Mouse (Mus musculus) heart, postnatal 14 days (tissue): ENCODE measurements around the gene 1600002K03Rik. TPM values are rescaled to one million over a fixed set of nuclear protein-coding genes. Genes with fewer than 3 reads are reported as not detected.

Experiments
- DNase-seq, 2 experiments: peaks; one replicate each; pipeline ENCODE4 v3.0.0; 2021 to 2022
- intact Hi-C: fragments of 180-260 bp; cut with DNase I; formaldehyde crosslinking; loops from one replicate; pipeline ENCODE4 v1.15.1; 2025
- total RNA-seq, 2 experiments: library from RNA; stranded (reverse); gene quantifications; 2 replicates each; pipeline ENCODE4 v1.2.3; 2021

The 1600002K03Rik gene
- total RNA-seq, 2 experiments from 2014 or later: 3.8 to 4.7 TPM

GRCm38 (mm10) chr10:80151211-80152034 lies 21.3 kb upstream of the 1600002K03Rik start:
- peak; percentile 72 to 77 for DNase-seq
- intact Hi-C loops: no loop called here

- intact Hi-C loops: no loop called here
- DNase-seq: peak in 1 of 2 experiments; percentile 65
Measured at GRCm38 (mm10) chr10:80152071-80152872, 20.5 kb upstream of the 1600002K03Rik start.

- intact Hi-C loops: no loop called here
- no peak for DNase-seq
Measured at GRCm38 (mm10) chr10:80152873-80153260, 19.9 kb upstream of the 1600002K03Rik start.

GRCm38 (mm10) chr10:80153713-80154112 lies 19.0 kb upstream of the 1600002K03Rik start:
- no peak for DNase-seq
- intact Hi-C loops: no loop called here

- no peak for DNase-seq
- intact Hi-C loops: no loop called here
Measured at GRCm38 (mm10) chr10:80154384-80154783, 18.4 kb upstream of the 1600002K03Rik start.

- DNase-seq: no peak
- intact Hi-C loops: no loop called here
Measured at GRCm38 (mm10) chr10:80155277-80155676, 17.5 kb upstream of the 1600002K03Rik start.

GRCm38 (mm10) chr10:80156002-80156751 lies 16.6 kb upstream of the 1600002K03Rik start:
- DNase-seq: no peak
- intact Hi-C loops: no loop called here

GRCm38 (mm10) chr10:80156752-80157053 lies 16.0 kb upstream of the 1600002K03Rik start:
- DNase-seq: no peak
- intact Hi-C loops: no loop called here

GRCm38 (mm10) chr10:80157141-80157929 lies 15.4 kb upstream of the 1600002K03Rik start:
- no peak for DNase-seq
- intact Hi-C loops: no loop called here

- intact Hi-C loops: no loop called here
- peak; percentile 75 to 78 for DNase-seq
Measured at GRCm38 (mm10) chr10:80158307-80158986, 14.3 kb upstream of the 1600002K03Rik start.

GRCm38 (mm10) chr10:80159021-80159560 lies 13.7 kb upstream of the 1600002K03Rik start:
- peak in 1 of 2 experiments; percentile 57 for DNase-seq
- intact Hi-C loops: loop anchor here (1.0 kb wide), 1 partner anchor 10 kb away; no protein-coding TSS in a partner anchor

GRCm38 (mm10) chr10:80159561-80160454 lies 12.9 kb upstream of the 1600002K03Rik start:
- intact Hi-C loops: loop anchor here (1.0 kb wide), 1 partner anchor 11 kb away; no protein-coding TSS in a partner anchor
- DNase-seq: peak; percentile 98 to 99

GRCm38 (mm10) chr10:80160455-80161371 lies 12.0 kb upstream of the 1600002K03Rik start:
- peak; percentile 87 to 94 for DNase-seq

GRCm38 (mm10) chr10:80161522-80162242 lies 11.1 kb upstream of the 1600002K03Rik start:
- intact Hi-C loops: no loop called here

More at GRCm38 (mm10) chr10:80160455-80161371, 12.0 kb upstream of the 1600002K03Rik start:
- intact Hi-C loops: no loop called here

GRCm38 (mm10) chr10:80162243-80162608 lies 10.5 kb upstream of the 1600002K03Rik start:
- DNase-seq: no peak
- intact Hi-C loops: no loop called here

More at GRCm38 (mm10) chr10:80161522-80162242, 11.1 kb upstream of the 1600002K03Rik start:
- peak in 1 of 2 experiments; percentile 57 for DNase-seq

GRCm38 (mm10) chr10:80162716-80163299 lies 9.9 kb upstream of the 1600002K03Rik start:
- intact Hi-C loops: no loop called here
- DNase-seq: no peak
